Mouse (Mus musculus) fat pad, adult 2 months (tissue): ENCODE measurements around the gene Armc5.

Source experiments
- DNase-seq: peaks from one replicate; pipeline ENCODE4 v3.0.0-alpha.2; 2011; ENCODE audit warnings: low read depth, low spot score; ENCODE audit errors: extremely low read depth

Gene Armc5

GRCm38 (mm10) chr7:128245547-128245946, 8.4 kb downstream of the Armc5 start:
- no peak for DNase-seq

GRCm38 (mm10) chr7:128246496-128247391, 9.6 kb downstream of the Armc5 start, which contains the start of gene Tgfb1i1:
Gene Tgfb1i1, plus strand, starts transcription at chr7:128246812.
- DNase-seq: no peak

- no peak for DNase-seq
These were observed 10.3 kb downstream of the Armc5 start for GRCm38 (mm10) chr7:128247443-128247842.

DNA sequence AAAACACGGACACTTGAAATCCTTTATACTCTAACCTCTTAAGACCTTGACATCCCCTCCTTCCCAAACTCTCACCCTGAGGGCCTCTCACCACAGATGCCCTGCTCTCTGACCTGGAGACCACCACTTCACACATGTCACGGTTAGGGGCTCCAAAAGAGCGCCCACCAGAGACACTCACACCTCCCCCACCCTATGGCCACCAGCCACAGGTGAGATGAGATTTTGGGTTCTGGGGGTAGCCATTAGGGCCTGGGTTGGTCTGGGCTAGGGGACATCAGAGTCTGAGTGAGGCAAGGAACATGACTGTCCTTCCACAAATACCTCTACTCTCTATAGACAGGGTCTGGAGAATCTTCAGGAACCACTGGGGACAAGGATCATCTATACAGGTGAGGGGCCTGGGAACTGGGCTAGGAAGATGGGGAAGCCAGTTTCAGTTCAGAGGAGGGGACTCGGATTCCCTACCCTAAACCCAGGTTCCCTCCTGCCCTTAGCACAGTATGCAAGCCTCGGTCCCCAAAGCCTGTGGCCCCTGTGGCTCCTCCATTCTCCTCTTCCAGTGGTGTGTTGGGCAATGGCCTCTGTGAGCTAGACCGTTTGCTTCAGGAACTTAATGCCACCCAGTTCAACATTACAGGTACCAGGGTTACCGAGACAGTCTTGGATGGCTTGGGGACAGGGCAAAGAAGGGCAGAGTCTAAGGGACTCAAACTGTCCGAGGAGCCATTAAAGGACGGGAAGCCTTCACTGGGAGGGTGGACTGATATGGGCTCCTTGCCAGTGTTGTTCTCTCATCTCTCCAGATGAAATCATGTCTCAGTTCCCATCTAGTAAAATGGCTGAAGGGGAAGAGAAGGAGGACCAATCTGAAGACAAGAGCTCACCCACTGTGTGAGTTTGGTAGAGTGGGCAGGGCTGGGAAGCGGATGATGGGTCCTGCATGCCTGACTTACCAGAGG, 11.2 kb downstream of the Armc5 start:
- DNase-seq: no peak

DNA sequence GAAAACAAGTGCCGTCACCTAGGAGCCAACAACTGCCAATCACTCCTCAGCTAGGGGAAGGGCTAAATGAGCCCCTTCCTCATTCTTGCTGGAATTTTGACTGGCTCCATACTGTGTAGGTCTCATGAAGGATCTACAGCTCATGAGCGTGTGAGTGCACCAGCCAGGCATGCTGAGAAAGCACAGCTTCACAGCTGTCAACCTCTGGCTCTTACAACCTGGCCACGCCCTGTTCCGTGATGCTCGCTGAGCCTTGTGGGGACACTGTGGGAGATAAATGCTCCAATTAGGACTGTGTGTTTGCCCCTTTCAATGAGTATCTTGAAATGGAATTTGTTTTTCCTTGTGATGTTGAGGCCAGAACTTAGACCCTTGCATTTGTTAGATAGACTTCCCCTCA, 12.9 kb downstream of the Armc5 start:
- DNase-seq: no peak

DNA sequence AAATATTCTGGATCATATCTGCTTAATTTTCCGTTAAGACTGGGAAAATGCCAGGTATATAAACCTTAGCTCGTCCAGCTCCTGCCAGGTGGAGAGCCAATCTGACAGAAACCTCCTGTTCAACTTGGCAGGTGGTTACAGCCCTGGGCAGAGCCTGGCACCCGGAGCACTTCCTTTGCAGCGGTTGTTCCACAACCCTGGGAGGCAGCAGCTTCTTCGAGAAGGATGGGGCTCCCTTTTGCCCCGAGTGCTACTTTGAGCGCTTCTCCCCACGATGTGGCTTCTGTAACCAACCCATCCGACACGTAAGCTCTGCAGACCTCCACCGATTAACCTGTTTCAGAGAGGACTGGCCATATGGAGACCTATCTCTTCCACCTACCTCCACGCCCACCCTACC, 14.8 kb downstream of the Armc5 start:
- DNase-seq: no peak

DNA sequence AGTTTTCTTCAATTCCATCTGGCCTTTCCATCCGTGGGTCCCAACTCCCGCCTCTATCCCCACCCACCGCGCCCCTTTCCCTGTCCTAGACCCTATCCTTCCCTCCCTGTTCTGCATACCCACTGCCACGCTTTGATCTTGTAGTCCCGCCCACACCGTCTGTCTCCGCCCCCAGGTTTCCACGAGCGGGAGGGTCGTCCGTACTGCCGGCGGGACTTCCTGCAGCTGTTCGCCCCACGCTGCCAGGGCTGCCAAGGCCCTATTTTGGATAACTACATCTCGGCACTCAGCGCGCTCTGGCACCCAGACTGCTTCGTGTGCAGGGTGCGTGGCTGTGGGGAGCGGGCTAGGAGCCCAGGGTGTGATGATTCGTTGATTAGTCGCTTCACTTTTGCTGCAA, 15.5 kb downstream of the Armc5 start:
- no peak for DNase-seq

DNA sequence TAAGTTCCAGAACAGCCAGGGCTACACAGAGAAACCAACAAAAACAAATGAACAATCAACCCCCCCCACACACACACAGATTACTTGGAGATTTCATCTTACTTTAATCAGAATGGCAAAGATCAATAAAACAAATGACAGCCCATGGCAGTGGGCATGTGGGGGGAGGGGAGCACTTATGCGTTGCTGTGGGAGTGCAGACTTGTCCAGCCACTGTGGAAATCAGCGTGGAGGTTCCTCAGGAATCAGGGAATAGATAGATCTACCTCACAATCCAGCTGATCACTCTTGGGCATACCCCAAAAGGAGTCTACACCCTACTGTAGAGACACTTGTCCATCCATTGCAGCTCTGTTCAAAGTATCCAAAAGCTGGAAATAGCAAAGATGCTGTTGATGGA, 17.8 kb downstream of the Armc5 start:
- DNase-seq: no peak

DNA sequence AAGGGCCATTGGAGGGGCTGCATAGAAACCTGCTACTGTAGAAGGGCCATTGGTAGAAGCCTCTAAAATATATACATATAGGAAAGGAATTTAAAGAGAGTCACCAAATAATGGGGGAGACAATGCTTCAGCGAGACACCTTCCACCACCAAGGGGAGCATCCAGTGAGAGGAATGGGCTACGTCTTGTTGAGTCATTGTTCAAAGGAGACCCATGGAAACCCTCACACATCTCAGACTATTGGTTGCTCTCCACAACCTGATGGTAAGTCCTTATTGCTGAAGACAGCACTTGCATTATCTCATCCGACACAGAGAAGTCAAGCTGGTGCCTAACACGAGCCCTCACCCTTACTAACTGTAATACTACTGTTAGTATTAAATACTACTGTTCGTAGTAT, 18.6 kb downstream of the Armc5 start:
- no peak for DNase-seq

DNA sequence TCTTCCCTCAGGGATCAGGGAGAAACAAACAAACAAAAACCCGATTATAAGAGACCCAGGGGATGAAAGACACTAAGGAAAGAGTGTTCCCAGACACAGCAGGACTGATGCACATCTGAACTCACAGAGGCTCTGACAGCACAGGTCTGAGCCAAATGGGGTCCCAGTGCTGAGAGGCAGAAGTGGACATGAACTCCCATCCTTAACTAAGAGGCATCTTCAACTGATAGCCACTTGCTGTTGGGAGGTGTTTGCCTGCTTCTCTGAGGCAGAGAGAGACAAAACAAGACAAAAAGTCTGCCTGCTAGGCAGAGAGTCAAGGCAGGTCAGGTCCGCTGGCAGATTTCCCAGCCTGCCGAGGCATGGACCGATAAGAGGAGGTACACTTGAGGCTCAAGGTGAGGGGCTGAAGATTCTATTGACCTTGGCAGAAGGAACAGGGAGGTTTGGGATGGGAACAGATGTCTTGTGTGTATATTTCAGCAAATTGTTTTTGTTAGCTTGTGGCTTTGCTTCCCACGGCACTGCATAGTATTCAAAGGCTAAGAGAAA, 19.7 kb downstream of the Armc5 start:
- no peak for DNase-seq

- DNase-seq: no peak
These were observed 28.3 kb downstream of the Armc5 start, which contains the start of gene Slc5a2 for GRCm38 (mm10) chr7:128265411-128265810. Gene Slc5a2, plus strand, starts transcription at chr7:128265657.

- no peak for DNase-seq
These were observed 28.9 kb downstream of the Armc5 start for GRCm38 (mm10) chr7:128266056-128266455.

DNA sequence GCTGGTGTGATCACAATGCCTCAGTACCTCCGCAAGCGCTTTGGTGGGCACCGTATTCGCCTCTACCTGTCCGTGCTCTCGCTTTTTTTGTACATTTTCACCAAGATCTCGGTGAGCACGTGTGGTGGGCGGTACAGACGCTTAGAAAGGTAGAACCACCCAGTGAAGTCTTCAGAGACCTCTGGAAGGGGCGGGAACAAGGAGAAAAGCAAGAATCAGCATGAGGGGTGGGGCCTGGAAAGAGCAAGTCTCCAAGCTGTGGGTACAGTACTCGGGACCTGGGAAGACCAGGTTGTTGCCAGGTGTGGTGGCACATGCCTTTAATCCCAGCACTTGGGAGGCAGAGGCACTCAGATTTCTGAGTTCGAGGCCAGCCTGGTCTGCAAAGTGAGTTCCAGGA, 30.2 kb downstream of the Armc5 start:
- no peak for DNase-seq

DNA sequence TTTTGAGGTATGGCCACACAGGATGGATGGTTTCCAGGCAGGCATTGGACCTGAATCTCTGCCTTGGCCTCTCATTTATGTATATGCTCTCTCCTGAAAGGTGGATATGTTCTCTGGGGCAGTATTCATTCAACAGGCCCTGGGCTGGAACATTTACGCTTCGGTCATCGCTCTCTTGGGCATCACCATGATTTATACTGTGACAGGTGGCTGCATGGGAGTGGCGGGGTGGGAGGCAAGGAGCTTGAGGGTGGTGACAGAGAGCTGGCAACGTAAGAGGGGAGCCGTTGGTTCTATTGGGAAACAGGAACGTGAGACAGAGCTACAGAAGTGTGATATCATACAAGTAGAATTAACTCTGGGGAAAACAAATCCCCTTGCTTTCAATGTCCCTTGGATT, 30.7 kb downstream of the Armc5 start:
- DNase-seq: no peak

- DNase-seq: no peak
These were observed 33.3 kb downstream of the Armc5 start for GRCm38 (mm10) chr7:128270431-128270850.

- DNase-seq: no peak
These were observed 34.4 kb downstream of the Armc5 start for GRCm38 (mm10) chr7:128271496-128271895.

DNA sequence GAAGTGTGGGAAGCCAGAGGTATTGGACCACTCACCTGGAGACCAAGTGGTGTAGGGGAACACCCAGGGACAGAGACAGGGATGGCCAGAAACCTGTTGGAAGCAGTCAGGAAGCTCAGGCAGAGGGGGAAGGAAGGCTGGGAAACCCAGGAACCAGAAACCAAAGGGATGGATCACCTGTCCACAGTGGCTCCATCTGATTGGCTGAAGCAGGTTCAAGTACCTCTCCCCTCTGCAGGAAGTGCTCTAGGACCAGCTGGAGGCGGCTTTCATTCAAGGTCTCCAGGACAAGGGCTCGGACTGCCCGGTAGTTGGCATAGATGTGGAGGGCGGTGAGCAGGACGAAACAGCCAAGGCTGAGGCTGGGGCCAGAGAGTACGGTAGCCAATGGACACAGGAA, 38.9 kb downstream of the Armc5 start:
- DNase-seq: no peak

DNA sequence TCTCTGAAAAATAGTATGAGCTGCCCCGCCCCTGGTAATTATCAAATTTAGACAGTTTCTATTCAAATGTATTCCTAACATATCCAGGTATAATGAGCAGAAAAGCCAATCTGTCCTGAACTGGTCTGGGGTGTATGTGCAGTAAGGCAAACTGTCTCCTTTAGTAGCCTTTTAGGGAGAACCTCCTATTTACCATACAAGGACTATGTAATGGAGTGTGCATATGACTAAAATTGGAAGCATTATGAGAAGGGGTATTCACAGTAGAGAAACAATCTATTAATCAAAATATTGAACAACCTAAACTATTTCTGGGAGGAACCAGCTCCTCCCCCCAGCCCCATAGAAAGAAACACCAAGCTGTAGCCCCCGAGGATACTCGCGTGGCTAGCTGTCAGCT, 42.6 kb downstream of the Armc5 start:
- no peak for DNase-seq

DNA sequence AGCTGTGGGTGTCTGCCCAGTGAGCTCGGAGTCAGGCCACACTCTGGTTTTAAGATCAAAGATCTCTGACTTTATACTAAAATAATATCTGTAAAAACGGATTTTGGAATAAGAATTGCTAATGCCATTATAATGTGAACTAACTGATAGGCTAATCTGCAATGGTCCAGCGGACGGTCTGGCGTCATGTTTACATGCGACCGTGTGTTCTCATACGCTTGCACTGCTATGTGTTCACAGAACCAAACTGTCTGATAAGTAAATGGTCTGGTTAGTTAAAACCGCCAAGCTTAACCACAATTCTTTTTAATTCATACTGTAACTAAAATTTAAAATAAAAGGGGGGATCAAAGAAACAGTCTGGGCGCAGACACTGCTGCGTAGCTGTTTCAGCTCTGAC, 44.6 kb downstream of the Armc5 start:
- DNase-seq: no peak

DNA sequence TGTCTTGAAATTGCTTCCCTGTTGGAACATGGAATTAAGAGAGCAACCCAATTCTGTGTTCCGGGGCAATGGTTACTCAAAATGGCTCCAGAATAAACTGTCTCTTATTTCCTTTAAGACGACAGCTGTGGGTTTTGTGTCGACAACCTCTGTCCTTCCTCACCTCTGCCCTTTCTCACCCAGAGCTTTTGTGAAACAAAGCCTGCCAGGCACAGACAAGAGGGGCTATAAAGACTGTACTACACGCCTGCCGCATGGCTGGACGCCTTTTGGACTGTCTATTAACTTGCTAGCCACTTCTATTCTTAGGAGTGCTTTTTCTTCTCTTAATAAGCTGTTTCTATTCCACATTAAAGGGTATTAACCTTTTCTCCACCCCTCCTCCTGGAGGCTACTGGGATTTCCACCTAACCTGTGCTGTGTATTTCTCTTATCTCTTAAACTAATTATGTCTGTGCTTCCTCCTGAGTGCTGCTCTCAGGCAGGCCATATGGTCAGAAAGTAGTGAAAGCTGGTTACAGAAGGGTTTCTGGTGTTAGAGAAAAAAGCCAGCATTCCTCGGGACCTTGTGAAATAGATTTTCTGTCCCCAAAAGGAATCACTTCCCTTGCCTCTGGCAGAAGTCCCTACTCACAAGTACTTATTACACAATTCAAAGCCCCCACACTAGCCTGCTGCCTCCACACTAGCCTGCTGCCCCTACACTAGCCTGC, 45.5 kb downstream of the Armc5 start:
- no peak for DNase-seq

DNA sequence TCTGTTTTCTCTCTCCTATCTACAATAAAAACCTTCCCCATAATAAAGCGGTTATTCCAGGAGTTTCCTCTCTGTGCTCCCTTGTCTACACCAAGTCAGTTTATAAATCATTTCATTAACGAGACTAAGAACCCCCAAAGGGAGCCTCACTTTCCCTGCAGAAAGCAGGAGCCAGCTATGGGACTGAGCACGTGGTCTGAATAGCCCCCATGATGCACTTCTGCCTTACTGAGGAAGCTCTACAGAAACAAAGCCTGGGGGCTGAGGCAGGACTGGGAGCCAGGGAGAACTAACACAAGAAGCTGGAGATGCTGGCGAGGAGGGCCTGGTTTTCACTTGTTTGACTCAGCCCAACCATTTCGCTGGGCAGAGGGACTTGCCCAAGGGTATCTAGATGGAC, 46.9 kb downstream of the Armc5 start:
- DNase-seq: no peak
